Mouse (Mus musculus) liver, embryonic 14.5 days (tissue): ENCODE data around the gene Sufu.

Experiments
- CTCF ChIP-seq: IDR thresholded peaks from 2 replicates; pipeline ENCODE4 v1.5.1; 2016; ENCODE audit warnings: antibody characterized with exemption, low read depth, control low read depth
- EP300 ChIP-seq: IDR thresholded peaks from 2 replicates; pipeline ENCODE4 v1.6.1; 2016; ENCODE audit warnings: antibody characterized with exemption, low read depth

GRCm38 (mm10) chr19:46523131-46523479, 126.4 kb downstream of the Sufu start:
- no peak for TF ChIP-seq CTCF
- TF ChIP-seq EP300, result no peak
